Mouse (Mus musculus) adrenal gland, adult 8-10 months (tissue): ENCODE results near the gene Syne1. TPM values are rescaled to one million over a fixed set of nuclear protein-coding genes. Genes with fewer than 3 reads are reported as not detected.
"Not testable (repeated sequence)": the region's sequence is repeated elsewhere in the genome, so short reads cannot be mapped to it uniquely, and the experiment has no call there.

Source experiments
- DNase-seq: peaks from one replicate; pipeline ENCODE4 v3.0.0; 2022
- total RNA-seq, 4 experiments: library from RNA; stranded (reverse); gene quantifications; 2 replicates each; pipeline ENCODE4 v1.2.4; 2022

The Syne1 gene
- total RNA-seq, 4 experiments from 2014 or later: 23.6 to 41.7 (median 31.8) TPM

DNA sequence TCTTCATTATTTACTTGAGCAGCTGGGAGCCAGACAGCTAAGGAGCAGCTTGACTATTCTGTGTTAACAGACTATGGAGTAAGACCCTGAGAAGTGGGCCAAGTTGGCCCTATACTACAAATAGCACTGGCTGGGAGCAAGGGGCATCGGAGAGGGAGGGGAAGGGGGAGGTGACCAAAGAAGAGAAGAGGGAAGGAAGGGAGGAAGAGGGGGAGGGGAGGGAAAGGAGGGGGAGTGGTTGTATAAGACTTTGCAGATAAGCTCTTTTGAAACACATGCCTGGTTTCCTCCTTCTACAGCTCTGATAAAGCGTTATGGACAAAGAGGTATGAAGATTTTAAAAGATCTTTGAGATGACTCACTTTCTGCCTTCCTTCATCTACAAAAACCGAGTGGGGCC, 36.0 kb downstream of the Syne1 start:
- no peak for DNase-seq

DNA sequence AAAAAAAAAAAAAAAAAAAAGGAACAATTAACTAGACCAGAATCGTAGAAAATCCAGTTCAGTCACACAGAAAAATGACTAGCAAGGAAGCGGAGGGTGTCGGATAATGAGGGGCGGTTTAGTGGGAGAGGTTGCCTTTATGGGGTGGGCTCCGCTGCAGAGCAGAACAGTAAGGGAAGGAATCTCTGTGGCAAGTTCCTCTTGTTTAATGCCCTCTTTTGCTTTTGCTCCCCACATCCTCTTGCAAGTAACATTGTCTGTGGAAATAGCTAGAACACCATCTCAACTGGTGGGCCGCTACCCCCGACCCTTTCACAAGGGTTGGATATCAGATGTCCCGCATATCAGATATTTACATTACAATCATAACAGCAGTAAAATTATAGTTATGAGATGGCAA, 37.1 kb downstream of the Syne1 start:
- DNase-seq: no peak

DNA sequence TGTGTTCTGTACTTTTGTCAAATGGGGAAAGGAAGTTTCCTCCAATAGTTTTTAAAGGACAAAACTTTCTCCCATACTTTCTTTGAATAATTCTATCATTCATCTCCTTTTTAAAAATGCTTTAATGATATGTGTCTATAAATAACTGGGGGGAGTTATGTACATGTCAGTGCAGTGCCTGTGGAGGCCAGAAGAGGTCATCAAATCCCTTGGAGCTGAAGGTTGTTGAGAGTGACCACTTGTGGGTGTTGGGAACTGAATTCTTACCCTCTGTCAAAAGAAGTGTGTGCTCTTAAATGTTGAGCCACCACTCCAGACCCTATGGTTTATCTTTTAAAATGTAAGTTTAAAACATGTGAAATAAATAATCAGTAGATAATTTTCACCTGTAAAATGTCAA, 39.0 kb downstream of the Syne1 start:
- no peak for DNase-seq

DNA sequence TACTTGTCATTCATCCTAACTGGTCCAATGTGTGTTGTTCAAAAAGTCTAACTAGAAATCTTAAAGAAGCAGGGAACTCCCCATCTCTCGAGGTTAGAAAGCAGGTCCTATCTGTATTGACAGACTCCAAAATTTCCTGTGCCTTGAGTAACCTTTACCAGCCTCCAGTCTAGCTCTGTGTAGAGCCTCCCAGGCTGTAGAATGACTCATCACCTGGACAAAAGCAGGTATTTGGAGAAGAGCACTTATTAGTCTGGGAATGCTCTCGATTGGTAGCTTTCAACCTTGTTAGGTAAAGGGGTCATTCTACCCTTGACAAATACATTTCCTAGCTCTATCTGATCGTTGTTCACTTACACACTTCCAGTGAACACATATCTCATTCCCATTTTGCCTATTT, 39.9 kb downstream of the Syne1 start:
- no peak for DNase-seq

DNA sequence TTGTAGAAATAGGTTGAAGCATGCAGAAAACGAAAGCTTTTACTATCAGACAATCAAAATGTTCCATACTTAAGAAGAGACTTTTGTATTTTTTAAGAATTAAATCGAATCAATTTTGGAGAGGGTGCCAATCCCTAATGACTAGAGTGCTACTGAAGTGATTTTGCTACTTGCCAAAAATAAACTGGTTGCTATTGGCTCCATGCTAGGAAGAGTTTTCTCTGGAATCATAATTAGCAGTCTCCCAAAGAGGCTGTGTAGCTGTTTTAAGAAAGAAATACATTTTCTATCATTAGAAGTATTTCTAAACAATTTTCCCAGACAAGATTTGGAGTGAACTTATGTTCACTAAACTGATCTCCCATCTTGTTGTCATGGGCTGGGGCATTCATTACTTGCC, 43.8 kb downstream of the Syne1 start:
- DNase-seq: no peak

DNA sequence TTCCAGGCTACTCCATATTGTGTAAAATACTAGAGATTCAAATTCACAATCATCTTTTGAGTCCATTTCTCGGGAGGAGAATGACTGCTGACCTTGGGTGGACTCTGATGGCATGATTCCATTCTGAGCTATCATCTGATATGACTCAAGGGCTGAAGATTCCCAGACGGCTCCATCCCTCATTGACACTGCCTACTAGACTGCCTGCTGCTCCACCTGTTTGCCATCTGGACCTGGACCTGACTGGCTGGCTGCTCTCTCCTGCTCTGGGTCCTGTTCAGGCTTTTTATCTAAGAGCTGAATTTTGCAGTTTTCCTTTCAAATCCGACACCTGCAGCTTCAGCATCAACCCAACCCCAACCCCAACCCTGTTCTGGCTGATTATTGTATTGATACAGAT, 46.5 kb downstream of the Syne1 start:
- no peak for DNase-seq

DNA sequence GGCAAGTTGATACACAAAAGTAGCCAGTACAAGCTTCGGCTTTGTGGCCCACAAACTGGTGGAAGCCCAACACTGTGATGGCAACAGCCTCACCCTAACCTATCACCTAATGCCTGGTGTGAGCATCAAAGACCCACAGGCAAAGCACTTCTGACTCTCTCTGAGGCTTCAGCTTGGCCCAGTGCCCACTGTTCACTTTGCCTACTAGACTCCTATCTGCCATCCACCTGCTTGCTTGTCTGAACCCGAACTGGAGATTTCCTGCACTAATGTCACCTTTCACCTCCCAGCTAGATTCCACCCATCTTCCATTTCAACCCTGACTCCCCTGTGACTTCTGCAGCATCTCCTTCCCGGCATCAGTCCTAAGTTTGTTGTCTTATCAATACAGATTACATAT, 47.4 kb downstream of the Syne1 start:
- DNase-seq: no peak

DNA sequence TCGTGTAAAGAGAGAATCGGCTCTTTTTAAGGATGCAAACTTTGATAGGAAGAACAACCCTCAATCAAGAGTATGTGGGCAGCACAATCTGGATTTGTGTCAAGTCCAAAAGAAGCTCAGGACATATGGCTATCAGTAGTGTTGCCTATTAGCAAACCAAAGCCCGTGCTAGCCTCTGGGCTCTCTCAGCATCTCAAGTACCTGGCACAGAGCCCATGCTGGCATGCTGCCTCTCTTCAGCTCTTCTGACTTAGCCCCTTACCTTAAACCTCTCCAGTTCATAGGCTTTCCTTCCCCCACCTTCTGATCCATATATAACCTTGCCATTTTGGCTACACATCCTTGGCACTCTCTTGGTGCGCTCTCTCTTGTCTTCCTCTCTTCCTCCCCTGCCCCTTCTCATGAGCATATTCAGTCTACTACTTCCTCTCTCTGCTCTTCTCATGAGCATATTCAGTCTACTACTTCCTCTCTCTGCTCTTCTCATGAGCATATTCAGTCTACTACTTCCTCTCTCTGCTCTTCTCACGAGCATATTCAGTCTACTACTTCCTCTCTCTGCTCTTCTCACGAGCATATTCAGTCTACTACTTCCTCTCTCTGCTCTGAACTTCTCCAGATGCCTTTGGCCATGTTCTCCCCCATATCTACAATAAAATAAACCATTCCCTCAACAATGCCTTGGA, 51.5 kb downstream of the Syne1 start:
- not testable (repeated sequence) for DNase-seq

DNA sequence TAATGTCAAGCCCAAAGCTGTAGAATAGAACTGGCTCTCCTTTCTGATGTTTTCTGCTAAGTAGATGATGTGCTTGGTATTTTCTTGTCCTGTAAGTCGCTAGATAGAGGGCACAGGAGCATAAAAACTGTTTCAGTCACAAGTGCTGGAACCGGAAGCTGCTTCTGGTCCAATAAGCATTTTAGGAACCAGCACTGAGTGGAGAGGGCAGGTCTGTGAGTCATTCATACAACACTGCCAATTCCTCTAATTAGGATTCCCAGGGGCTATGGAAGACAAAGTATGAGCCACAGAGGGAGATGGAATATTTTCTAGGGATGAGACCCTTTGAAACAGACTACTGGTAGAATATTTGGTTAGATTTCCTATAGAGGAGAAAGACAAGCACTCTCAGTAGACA, 53.4 kb downstream of the Syne1 start:
- DNase-seq: no peak

DNA sequence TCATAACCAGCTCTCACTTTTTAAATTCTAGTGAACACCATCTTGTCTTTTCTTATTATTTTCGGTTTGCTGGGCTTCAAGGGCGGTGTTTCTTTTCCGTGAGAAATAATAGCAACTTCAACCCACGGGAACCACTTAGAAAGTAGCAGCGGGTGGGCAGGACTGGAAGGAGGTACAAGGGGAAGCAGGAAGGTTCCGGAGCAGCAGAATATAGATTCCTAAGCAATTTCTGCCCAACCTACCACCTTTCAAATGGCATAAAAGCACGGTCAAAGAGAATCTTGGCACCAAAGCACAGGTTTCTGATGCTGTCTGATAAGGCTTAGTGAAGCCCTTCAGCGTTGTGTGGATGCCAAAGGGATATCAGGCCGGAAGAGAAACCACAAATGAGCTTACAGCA, 60.2 kb downstream of the Syne1 start:
- DNase-seq: no peak

DNA sequence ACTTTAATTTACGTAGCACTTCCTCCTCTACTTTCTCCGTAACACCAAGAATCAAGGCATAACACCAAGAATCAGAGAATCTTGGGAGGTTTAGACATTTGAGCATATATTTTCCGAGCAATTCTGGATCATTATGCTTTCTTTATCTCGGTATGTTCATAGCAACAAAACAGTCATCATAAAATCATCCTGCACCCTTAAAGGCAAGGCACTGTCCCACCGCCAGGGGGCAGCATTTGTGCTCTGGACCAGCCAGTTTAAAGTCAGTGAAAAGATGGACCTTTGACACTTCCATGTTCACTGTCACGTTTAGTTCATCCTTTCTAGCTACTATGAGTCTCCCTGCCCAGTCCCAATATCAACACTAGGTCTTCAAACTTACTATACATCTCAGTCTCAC, 61.3 kb downstream of the Syne1 start:
- no peak for DNase-seq

DNA sequence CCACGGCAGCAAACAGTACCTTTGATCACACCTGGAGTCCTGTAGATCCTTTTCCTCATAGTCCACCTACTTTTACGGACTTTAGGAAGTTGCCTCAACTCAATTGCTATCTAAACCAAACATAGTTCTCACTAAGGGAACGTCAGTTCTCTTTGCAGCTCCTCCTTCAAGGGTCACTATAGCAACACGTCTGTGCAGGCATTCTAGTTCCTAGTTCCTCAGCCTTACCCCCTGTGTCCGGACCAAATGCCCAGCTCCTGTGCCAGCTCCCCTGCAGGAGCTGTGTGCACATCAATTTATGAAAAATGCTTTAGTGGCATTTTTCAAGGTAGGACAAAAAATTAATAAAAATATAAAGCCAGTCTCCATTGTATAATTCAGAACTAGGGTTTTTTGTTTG, 63.2 kb downstream of the Syne1 start:
- DNase-seq: no peak

DNA sequence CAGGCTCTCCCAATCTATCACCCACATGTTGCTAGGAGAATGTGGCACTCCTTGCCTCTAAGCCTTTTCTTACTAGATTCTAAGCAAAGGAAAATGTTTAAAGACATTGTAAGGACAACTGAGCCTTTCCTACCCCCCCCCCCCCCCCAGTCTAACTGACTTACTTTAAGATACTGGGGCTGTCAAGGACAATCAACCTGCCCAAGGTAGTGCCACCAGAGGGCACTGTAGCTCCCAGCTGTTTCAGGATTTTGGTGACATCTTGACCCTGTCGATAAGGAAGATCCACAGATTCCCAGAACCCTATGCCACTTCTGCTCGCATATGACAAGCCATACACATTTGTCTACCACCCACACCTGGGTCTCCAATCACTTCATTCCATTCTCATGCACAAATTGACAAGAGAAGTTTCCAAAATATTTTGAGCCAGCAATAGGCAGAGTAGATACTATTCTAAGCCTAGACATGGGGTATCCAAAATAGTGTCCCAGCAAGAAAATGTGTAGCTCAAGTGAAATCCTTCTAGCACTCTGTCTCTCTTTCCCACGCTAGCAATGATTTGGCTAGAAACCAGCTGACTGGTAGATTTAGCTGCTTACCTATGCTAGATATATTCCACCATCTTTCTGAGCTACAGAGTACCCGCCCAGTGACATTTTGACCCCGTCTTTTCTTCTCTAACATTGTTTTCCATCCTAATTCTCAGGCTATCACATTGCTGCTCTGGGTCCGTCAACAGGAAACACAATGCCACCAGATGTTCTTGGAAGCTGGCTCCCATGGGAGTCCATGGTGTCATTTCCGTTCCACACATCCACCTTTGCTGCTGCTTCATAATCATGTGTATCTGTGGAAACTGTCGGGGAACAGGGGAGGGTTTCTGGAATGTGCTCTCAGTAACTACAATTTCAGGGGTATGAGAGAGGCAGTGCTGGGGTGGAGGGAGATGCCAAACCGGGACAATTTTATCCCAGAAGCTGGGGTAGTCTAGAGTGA, 70.4 kb downstream of the Syne1 start:
- DNase-seq: no peak

DNA sequence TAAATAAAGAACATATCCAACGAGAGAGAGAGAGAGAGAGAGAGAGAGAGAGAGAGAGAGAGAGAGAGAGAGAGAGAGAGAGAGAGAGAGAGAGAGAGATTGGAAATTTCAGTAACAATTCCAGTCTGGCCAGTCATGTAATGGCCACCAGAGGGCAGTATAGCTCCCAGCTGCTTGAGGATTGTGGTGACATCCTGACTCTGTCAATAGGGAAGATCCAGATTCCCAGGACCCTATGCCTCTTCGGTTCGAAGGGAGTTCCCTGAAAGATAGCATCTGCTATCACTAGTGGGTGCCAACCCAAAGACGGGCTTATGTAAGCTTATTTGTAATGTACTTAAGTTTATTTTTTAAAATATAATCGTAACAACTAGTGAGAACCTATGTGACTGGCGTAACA, 71.2 kb downstream of the Syne1 start:
- DNase-seq: no peak

DNA sequence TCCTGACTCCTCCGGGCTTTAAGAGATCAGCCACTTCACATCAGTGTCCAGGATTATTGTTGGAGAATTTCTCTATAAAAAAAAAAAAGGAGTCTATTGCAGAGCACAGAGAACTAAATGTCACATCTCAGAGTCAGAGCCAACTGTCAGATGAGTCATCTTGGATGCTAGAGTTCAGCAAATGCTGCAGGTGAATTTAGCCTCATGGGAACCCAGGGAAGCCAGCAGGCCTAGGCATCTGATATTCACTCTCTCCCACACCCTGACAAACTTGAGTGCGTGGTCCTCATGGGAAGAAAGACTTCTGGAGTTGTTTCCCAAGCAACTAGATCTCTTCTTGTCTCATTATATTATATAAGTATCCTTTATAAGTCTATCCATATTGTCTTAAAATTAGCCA, 82.6 kb downstream of the Syne1 start:
- no peak for DNase-seq

DNA sequence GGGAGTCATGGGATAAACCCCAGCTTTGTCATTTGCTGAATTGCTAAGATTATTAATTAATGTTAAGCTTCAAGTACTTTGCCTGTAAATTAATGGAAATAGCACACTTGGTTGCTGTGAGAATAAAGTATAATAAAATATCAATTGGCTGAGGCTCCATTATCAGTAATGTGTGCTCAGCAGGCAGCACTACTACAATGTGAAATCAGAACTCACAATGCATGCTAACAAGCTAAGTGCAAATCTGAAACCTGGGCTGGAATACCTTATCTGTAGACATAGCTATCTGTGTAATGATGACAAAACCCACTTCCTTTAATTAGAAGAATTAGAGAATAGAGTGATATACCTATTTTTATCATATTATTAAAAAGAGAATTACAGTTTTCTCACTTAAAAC, 97.5 kb downstream of the Syne1 start:
- no peak for DNase-seq

DNA sequence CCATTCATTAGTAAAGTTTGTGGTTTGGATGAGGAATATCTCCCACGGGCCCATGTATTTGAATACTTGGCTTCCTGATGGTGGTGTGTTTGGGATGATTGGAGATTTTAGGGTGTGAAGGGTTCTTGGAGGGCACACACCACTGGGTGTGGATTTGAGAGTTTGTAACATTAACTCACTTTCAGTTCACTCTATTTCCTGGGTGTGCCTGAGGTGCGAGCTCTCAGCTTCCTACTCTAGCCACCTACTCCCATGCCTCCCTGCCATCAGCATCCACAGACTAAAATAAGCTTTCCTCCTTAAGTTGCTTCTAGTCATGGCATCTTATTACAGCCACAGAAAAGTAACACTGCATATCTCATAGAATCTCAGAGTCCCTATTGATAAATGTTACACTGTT, 101.3 kb downstream of the Syne1 start:
- DNase-seq: no peak

DNA sequence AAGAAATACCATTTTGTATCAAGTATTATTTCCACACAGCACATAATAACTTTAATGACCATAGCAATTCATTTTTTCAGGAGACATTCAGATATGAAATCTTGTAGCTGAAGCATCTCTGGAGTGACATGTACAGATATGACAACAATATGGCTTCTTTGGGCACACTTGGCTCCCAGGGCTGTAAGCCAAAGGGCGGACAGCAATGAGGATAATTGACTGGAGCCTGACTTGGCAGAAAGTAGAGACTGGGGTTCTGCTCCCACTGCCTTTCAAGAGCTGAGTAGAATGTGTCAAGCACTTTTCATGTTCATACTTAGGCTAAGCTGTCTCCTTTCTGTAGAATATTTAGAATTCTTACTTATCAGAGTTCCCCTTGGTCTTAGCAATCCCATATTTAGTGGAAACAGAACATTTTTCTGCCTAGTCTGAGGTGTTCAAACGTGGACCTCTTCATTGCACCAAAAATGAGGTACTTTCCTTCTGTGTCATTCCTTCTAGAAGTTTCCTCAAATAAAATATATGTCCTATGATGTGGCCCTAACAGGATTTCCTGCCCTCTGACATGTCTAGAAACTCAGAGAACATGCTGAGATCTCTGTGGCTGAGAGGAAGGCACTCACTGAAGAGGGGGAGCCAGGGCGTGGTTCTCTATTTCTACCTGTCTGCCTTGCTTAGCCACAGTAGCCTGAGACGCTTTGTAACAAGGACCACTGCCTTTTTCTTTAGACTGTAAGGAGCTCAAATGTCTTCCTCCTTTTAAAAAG, 103.1 kb downstream of the Syne1 start:
- DNase-seq: no peak

DNA sequence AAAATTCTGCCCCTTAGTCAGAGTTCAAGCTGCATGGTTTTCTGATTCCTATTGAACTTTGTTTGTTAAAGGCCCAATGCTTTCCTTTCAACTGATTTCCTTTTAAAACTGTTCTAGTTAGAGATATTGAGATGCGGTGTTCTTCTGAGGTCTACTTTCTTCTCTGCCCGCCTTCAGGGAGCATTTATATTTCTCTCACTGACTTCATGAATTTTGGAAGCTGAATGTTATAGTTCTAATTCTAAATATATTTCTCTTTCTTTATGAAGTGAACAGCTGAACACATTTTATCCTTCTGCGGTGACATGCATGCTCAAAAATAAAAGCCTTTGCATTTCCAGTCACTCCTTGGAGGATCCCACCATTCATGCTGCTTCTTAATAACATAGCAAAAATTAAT, 106.0 kb downstream of the Syne1 start:
- no peak for DNase-seq

DNA sequence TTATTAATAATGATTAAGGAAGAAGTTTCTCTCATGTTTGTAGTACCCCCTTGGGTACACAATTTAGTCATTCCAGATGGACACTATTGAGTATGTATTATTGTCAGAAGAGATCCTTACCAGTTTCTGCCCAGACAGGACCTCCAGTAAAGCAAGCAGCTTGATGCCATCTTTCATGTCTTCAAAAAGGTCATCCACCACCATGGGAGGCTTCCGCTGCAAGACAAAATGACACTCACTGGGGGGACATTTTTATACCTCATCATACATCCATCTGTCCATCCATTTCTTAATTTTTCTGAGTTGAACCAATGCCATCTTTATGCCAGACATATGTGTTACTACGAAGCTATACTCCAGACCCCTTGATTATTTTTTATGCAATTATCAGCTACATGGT, 108.3 kb downstream of the Syne1 start:
- DNase-seq: no peak

DNA sequence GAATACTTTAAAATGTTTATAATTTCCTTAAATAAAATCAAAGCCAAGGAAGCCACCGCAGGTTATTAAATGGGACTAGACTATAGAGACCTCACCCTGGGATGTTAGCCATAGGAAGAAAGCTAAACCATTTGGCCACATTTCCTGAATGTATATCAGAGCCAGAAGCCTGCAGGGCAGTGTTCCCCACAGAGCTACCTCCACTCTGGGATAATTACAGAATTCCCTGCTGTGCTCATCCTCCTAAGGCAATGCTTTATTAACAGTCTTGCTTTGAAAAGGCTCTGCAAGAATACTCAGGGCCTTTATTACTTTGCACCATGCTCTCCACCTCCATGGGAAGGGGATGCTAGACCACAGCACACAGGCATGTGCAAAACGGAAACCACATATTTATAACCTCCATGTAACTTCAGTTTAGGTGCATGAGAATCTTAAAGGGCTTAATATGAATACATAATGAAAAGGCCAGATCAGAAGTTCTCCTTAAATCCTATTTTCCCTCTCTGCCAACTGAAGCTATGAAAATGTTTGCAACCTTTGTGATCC, 111.4 kb downstream of the Syne1 start:
- DNase-seq: no peak

DNA sequence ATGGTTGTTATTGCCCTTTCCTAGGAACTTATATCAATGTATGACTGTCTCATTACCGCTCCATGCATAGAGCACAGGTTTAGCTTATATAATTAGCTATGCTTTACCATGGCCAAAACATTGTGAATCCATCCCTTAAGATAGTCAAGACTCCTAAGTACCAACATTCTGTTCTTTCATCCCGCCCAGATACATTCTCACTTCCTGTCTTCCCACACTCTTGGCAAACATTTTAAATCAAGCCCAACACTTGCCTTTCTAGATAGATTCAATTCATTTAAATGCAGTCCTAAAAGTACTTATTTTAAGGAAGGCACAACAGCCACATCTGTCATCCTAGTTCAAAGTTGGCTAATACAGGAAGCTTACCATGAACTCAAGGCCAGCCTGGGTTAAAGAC, 113.5 kb downstream of the Syne1 start:
- no peak for DNase-seq

DNA sequence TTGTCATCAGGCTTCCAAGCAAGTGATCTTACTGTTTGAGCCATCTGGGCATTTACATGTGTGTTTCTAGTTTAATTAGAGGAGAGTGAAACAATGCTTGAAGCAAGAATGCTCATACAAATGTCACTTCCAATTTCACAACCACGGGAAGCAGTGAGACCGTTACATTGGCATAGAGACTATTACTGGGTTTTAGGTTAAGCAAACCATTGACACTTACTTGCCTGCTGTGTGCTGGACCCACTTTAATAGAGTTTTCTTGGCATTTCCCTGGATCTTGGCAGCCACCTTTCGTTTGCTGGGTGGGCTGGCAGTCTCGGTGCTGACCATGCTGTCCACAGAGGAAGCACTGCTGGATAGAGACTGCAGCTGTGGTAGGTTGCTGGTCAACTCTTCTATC, 127.3 kb downstream of the Syne1 start:
- no peak for DNase-seq
